Mouse (Mus musculus) forebrain, embryonic 11.5 days (tissue): ENCODE measurements around the gene Pex5l. TPM values are rescaled to one million over a fixed set of nuclear protein-coding genes. Genes with fewer than 3 reads are reported as not detected.

Experiments used
- ATAC-seq: fragments of 200-750 bp; cut with Nextera tagmentation; replicated peaks from 2 replicates; pipeline ENCODE4 v1.8.0; 2017; ENCODE audit warnings: moderate TSS enrichment; ENCODE audit not compliant: low FRiP score
- DNase-seq: peaks from one replicate; pipeline ENCODE4 v3.0.0-alpha.2; 2017; ENCODE audit warnings: low spot score
- H3K27ac ChIP-seq: fragments of 300-500 bp; sonication (generic); 2 replicates; pipeline ENCODE4 v1.5.1; 2014; ENCODE audit warnings: low read depth, low read length
- H3K27me3 ChIP-seq: fragments of 300-500 bp; sonication (generic); 2 replicates; pipeline ENCODE4 v1.6.1; 2014; ENCODE audit warnings: mild to moderate bottlenecking, low read length, mixed read lengths; ENCODE audit not compliant: control insufficient read depth, insufficient read depth
- H3K36me3 ChIP-seq: fragments of 300-500 bp; sonication (generic); 2 replicates; pipeline ENCODE4 v1.6.1; 2014; ENCODE audit warnings: mild to moderate bottlenecking, low read length, moderate library complexity, mixed read lengths; ENCODE audit not compliant: control insufficient read depth, insufficient read depth
- H3K4me1 ChIP-seq: fragments of 300-500 bp; sonication (generic); replicated peaks from 2 replicates; pipeline ENCODE4 v1.6.1; 2014; ENCODE audit warnings: low read length, mixed read lengths; ENCODE audit not compliant: control insufficient read depth, insufficient read depth
- H3K4me2 ChIP-seq: fragments of 300-500 bp; sonication (generic); 2 replicates; pipeline ENCODE4 v1.6.1; 2014; ENCODE audit warnings: low read depth, mild to moderate bottlenecking, low read length, moderate library complexity, mixed read lengths; ENCODE audit not compliant: severe bottlenecking
- H3K4me3 ChIP-seq: fragments of 300-500 bp; sonication (generic); 2 replicates; pipeline ENCODE4 v1.5.1; 2014; ENCODE audit warnings: low read depth, low read length
- H3K9ac ChIP-seq: fragments of 300-500 bp; sonication (generic); 2 replicates; pipeline ENCODE4 v1.6.1; 2014; ENCODE audit warnings: low read length
- H3K9me3 ChIP-seq: fragments of 300-500 bp; sonication (generic); 2 replicates; pipeline ENCODE4 v1.6.1; 2016; ENCODE audit warnings: low read length, mixed read lengths; ENCODE audit not compliant: control insufficient read depth
- WGBS: fragments of 180-500 bp; shearing (Covaris S2); extraction: QIAGEN DNeasy Blood & Tissue Kit; methylation state at CpG from one replicate; pipeline ENCODE4 v1.1.7; 2014; 5-methylcytosine and 5-hydroxymethylcytosine counted together
- polyA plus RNA-seq: library from polyadenylated mRNA; unstranded; fragments of >200 nt; fragmentation: Nextera tagmentation; extraction: Ambion mirVana; gene quantifications from 2 replicates; pipeline ENCODE4 v1.2.1, GENCODE M21; 2014

The Pex5l gene
- polyA plus RNA-seq, 1 experiment from 2014 or later, result 1.7 TPM

DNA sequence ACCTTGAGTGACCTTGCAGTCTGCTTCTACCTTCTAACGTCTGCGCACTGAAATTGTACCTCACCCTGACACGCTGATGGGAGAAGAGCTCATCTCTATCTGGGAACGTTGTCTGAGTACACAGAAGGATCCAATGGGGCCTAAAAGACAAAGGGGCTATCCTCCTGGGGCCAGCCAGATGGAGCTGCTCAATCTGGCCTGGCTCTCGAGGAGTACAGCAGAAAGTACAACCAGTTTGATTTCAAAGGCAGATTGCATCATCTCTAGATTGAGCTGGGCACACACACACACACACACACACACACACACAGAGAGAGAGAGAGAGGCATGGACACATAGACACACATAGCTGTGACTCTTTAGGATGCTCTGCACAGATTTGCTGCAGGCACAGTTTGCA lies 94.7 kb downstream of the Pex5l start:
- DNase-seq (no peak), ATAC-seq (no peak)
- no peaks in the 10 kb centered on the region for H3K9me3 ChIP-seq
- H3K27ac ChIP-seq, result no peak overlapping the region
- H3K36me3 ChIP-seq, result no peaks in the 10 kb centered on the region
- H3K4me1 ChIP-seq, result no peaks in the 10 kb centered on the region
- H3K4me2 ChIP-seq, result no peak overlapping the region
- H3K27me3 ChIP-seq, result no peaks in the 10 kb centered on the region
- no peak overlapping the region for H3K4me3 ChIP-seq
- WGBS, result 65% methylated on average over 5 of the region's 5 CpGs
- no peak overlapping the region for H3K9ac ChIP-seq

DNA sequence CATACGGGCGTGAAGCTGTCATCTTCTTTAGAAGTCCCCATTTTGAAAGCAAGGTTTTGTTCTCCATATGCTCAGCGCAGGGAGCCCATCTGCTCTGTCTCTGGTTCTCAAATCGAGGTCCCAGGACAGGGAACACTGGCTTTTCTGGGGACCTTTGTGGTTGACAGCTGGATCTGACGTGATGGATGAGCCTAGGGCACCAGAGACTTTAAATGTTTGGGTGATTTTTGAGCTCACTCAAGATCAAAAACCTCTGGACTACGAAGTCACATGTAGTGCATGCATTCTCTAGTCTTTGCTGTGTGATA lies 98.3 kb downstream of the Pex5l start:
- Histone ChIP-seq H3K27ac (no peak overlapping the region), H3K9me3 (no peaks in the 10 kb centered on the region), H3K27me3 (no peaks in the 10 kb centered on the region), H3K36me3 (no peaks in the 10 kb centered on the region), H3K9ac (no peak overlapping the region), H3K4me2 (no peak overlapping the region), H3K4me1 (no peaks in the 10 kb centered on the region), H3K4me3 (no peak overlapping the region)
- DNase-seq (no peak), ATAC-seq (no peak)
- WGBS, result 83% methylated on average over 6 of the region's 6 CpGs

DNA sequence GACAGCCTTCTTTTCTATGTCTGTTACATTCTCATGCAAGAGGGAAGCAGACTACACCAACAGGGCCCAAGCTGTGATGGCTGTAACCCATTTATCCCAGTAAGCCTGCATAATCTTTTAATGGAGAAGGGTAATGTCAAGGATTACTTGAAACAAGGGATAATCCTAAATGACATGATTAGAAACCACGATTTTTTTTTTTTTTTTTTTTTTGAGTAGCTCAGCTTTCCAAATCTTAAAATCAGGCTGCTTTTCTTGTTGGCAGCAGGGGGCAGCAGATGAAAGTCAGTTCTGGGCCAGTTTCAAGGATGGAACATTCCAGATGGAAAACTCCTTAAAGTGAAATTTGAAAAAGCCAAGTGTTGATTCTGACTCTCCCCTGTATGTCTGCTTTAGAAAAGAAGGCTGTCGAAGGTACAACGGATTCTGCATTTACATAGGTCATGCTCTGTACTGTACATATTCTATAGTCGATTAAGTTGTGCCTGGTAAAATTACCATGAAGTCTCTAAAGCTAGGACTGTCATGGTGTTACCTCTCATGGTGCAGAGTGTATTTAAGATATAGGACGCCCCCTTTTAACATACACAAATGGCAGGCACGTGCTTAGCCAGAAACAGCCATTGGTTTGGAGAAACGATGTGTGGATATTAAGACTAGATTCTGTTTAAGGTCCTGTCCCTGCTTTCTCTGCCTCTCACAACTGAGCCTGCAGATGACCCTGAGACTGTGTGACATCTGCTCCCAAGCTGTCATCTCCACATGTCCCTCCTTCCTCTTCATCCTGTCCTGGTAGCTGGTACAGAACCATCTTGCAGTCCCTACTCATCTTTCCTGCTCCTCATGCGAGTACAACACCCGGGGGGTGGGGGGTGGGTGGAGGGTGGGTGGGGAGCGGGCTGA lies 98.9 kb downstream of the Pex5l start:
- no peaks in the 10 kb centered on the region for H3K36me3 ChIP-seq
- H3K9me3 ChIP-seq, result no peaks in the 10 kb centered on the region
- ATAC-seq (no peak), DNase-seq (no peak)
- no peak overlapping the region for H3K27ac ChIP-seq
- H3K9ac ChIP-seq, result no peak overlapping the region
- WGBS, result 75% methylated on average over 10 of the region's 10 CpGs
- no peak overlapping the region for H3K4me2 ChIP-seq
- no peaks in the 10 kb centered on the region for H3K4me1 ChIP-seq
- H3K4me3 ChIP-seq, result no peak overlapping the region
- H3K27me3 ChIP-seq, result no peaks in the 10 kb centered on the region

DNA sequence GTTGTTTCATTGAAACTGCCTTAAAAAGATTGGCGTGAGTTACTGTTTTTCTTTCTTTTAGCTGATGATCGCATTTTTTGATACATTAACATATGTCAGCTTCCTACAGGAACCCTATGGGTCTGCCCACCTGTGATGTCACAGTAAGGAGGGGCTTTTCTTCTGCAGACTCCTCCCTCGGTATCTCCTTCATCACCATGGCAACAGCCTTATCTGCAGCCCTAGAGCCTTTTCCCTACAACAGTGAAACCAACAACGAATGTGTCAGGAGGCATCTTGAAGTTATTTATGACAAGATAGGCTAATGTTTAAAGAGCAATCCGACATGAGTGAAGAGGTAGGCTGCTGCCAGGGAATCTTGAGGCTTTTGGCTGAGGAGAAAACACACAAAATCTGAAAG lies 118.5 kb downstream of the Pex5l start:
- Histone ChIP-seq H3K4me3 (no peak overlapping the region), H3K9me3 (no peaks in the 10 kb centered on the region), H3K27ac (no peak overlapping the region), H3K9ac (no peak overlapping the region), H3K4me2 (no peak overlapping the region), H3K4me1 (no peaks in the 10 kb centered on the region), H3K27me3 (no peaks in the 10 kb centered on the region), H3K36me3 (no peaks in the 10 kb centered on the region)
- WGBS, result 69% methylated on average over 5 of the region's 5 CpGs
- ATAC-seq (no peak), DNase-seq (no peak)

DNA sequence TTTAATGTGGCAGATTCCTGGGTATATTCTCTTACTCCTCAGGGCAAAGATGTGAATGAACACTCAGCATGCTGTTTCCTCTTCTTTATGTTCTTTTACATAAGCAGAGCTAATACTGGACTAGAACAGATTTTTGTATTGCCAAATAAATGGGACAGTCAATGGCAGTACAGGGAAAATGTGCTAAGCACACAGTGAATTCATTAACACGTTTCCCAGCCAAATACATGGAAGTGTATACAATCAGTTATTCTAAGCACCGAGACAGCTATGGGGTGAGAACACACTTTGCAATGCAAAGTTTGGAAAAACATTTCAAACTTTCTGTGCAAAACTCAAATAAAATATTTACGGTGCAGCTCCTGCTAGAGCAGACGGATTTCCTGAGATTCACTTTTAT lies 139.1 kb downstream of the Pex5l start:
- WGBS, result 89% methylated on average over 4 of the region's 4 CpGs
- Histone ChIP-seq H3K4me1 (no peaks in the 10 kb centered on the region), H3K4me2 (no peak overlapping the region), H3K4me3 (no peak overlapping the region), H3K9ac (no peak overlapping the region), H3K27ac (no peak overlapping the region), H3K36me3 (no peaks in the 10 kb centered on the region), H3K9me3 (no peaks in the 10 kb centered on the region), H3K27me3 (no peaks in the 10 kb centered on the region)
- ATAC-seq (no peak), DNase-seq (no peak)

DNA sequence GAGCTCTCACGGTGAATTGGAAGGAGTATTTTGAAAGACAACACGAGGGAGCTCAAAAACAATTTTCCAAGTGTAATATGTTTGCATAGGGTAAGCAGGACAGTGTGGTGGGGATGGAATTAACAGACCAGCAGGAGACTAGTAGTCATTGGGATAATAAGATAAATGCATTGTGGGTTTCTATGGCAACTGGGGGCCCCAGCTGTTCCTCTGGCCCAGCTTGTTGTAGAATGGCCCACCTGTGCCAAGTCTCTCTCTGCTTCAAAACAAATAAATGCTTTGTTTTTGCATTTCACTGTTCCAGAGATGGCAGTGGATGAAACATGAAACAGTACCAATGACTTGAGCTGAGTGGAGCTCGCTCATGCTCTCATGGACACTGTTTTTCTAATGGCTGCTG lies 141.3 kb downstream of the Pex5l start:
- DNase-seq (no peak), ATAC-seq (peak; percentile 55; the same call in 1 of the 2 replicates)
- Histone ChIP-seq H3K9me3 (no peaks in the 10 kb centered on the region), H3K27ac (no peak overlapping the region), H3K4me2 (no peak overlapping the region), H3K4me1 (no peaks in the 10 kb centered on the region), H3K9ac (no peak overlapping the region), H3K4me3 (no peak overlapping the region), H3K27me3 (no peaks in the 10 kb centered on the region), H3K36me3 (no peaks in the 10 kb centered on the region)
- 78% methylated on average over 3 of the region's 3 CpGs for WGBS

DNA sequence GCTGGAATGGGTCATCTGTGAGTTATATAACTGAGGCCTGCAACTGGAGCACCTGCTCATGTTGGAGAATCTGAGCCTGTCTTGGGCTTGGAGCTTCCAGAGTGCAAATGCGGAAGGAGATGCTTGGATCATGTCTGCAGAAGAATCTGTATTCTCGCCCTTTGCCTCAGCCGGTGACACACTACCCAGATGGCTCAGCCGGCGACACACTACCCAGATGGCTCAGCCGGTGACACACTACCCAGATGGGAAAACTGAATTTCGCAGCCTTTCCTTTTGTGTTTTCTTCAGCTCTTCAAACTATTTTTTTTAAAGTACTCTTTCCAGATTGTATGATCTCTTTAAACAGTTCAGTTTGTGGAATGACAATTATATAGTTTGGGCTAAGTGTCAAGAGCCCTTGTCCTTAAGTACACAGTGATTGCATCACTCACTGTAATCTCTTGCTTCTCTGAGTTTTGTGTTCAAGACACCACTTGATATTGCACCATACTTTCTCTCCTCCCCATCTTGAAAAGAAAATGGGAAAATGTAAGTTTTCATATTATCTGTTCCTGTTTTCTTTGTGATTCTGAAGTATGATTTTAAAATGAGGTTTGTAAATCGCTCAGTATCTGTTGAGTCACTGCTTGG lies 142.5 kb downstream of the Pex5l start:
- H3K9ac ChIP-seq, result no peak overlapping the region
- ATAC-seq (no peak), DNase-seq (no peak)
- H3K36me3 ChIP-seq, result no peaks in the 10 kb centered on the region
- H3K27me3 ChIP-seq, result no peaks in the 10 kb centered on the region
- H3K4me1 ChIP-seq, result no peaks in the 10 kb centered on the region
- H3K4me3 ChIP-seq, result no peak overlapping the region
- no peaks in the 10 kb centered on the region for H3K9me3 ChIP-seq
- H3K27ac ChIP-seq, result no peak overlapping the region
- 89% methylated on average over 8 of the region's 8 CpGs for WGBS
- H3K4me2 ChIP-seq, result no peak overlapping the region

DNA sequence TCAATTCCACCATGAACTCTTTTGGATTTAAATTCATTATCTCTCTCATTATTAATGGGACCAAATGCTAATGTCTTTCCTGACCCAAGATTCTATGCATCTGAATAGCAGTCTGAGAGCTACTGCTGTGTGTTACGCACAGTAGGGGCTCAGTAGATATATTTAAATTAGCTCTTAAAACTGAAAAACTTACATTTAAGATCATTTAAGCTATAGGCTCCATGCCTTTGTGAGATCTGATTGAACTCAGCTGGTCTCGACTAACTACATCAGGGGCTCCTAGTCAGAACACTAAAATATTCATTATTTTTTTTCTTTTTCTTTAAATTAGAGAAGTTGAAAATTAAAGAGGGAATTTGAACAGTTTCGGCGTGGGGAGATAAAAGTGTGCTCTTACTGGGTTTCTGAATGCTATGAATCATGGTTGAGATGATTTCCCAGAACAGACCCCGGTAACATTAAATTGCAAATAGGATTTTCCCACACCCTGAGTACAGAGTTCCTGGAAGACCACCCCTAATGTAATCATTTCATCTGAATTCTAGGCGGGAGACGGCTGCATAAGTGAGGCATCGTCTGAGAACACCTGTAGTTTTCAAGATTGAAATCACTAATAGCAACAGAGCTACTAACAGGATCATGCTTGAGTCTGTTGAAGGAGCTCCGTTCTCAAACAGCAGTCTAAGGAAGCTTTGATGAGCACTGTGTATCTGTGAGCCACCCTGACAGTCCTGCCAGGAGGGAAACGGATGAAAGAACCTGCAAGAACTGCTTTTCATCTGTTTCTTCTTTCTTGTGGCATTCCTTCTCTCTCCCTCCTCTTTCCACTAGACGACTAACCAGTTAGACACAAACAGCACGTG lies 151.1 kb downstream of the Pex5l start:
- Histone ChIP-seq H3K36me3 (no peaks in the 10 kb centered on the region), H3K9me3 (no peaks in the 10 kb centered on the region), H3K4me1 (no peaks in the 10 kb centered on the region), H3K9ac (no peak overlapping the region), H3K4me2 (no peak overlapping the region), H3K27me3 (no peaks in the 10 kb centered on the region), H3K4me3 (no peak overlapping the region), H3K27ac (no peak overlapping the region)
- DNase-seq (no peak), ATAC-seq (0 out of 2 replicates have a peak, but pooled peaks have one; percentile 39)
- WGBS, result 65% methylated on average over 12 of the region's 12 CpGs
